Mouse (Mus musculus): ENCODE data around the gene Cisd3. TPM values are rescaled to one million over a fixed set of nuclear protein-coding genes. Genes with fewer than 3 reads are reported as not detected.

Cisd3 gene
- polyA plus RNA-seq, 1 experiment from 2014 or later, result 42.4 TPM

DNA sequence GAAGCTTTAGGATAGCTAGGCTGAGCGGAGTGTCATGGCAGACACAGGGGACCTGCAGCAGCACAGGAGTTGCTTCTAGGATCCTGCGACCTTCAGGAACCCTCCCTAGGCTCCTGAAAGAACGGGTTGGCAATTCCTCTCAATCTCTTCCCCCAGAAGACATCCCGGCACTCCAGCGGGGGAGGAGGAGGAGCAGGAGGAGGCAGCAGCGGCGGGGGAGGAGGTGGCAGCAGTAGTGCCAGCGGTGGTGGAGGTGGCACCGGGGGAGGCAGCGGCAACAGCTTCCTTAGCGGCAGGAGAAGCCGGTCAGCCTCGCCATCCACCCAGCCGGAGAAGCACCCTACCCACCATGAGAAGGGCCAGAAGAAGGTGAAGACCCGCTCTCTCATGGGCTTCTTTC is 16.4 kb upstream of the Cisd3 start:
- WGBS, result 49% methylated on average over 15 of the region's 15 CpGs
- H3K36me3 ChIP-seq (ENCODE audit: control insufficient read depth, insufficient read depth, low read length), result peaks cover 18% of the 10 kb centered on the region
- H3K4me2 ChIP-seq (ENCODE audit: low read length), result no peak overlapping the region
- no peak overlapping the region for H3K4me3 ChIP-seq (ENCODE audit: low read length)
- H3K27ac ChIP-seq (ENCODE audit: low read depth, low read length), result no peak overlapping the region
- peaks cover 25% of the 10 kb centered on the region for H3K4me1 ChIP-seq (ENCODE audit: control insufficient read depth, insufficient read depth, low read depth, low read length)
- no peaks in the 10 kb centered on the region for H3K27me3 ChIP-seq (replicated peaks; ENCODE audit: control insufficient read depth, insufficient read depth, low read length)
- no peak for ATAC-seq
- H3K9ac ChIP-seq (ENCODE audit: low read depth, low read length), result no peak overlapping the region
- H3K9me3 ChIP-seq (ENCODE audit: control insufficient read depth, low read length), result no peaks in the 10 kb centered on the region

DNA sequence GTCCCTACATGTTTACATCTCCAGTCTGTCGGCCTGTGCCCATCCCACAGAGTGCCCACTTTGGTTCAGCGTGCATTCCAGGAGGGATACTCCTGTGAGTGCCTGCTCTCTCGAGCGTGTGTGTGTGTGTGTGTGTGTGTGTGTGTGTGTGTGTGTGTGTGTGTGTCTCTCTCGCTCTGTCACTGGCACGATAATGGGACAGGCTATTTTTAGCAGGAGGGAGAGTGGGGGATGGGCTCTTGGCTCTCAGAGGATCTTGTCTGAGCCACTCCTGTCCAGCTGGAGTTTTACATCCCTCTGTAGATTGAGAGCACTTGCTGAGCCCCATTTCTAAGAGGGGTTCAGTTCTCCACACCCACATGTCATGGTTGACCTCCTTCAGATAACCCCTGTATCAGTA is 15.8 kb upstream of the Cisd3 start:
- no peak for ATAC-seq
- Histone ChIP-seq H3K4me3 (ENCODE audit: low read length) (no peak overlapping the region), H3K9me3 (ENCODE audit: control insufficient read depth, low read length) (no peaks in the 10 kb centered on the region), H3K27ac (ENCODE audit: low read depth, low read length) (no peak overlapping the region), H3K36me3 (ENCODE audit: control insufficient read depth, insufficient read depth, low read length) (peaks cover 23% of the 10 kb centered on the region), H3K27me3 (replicated peaks; ENCODE audit: control insufficient read depth, insufficient read depth, low read length) (no peaks in the 10 kb centered on the region), H3K9ac (ENCODE audit: low read depth, low read length) (no peak overlapping the region), H3K4me2 (ENCODE audit: low read length) (no peak overlapping the region), H3K4me1 (ENCODE audit: control insufficient read depth, insufficient read depth, low read depth, low read length) (peaks cover 19% of the 10 kb centered on the region)
- 13% methylated on average over 6 of the region's 6 CpGs for WGBS

DNA sequence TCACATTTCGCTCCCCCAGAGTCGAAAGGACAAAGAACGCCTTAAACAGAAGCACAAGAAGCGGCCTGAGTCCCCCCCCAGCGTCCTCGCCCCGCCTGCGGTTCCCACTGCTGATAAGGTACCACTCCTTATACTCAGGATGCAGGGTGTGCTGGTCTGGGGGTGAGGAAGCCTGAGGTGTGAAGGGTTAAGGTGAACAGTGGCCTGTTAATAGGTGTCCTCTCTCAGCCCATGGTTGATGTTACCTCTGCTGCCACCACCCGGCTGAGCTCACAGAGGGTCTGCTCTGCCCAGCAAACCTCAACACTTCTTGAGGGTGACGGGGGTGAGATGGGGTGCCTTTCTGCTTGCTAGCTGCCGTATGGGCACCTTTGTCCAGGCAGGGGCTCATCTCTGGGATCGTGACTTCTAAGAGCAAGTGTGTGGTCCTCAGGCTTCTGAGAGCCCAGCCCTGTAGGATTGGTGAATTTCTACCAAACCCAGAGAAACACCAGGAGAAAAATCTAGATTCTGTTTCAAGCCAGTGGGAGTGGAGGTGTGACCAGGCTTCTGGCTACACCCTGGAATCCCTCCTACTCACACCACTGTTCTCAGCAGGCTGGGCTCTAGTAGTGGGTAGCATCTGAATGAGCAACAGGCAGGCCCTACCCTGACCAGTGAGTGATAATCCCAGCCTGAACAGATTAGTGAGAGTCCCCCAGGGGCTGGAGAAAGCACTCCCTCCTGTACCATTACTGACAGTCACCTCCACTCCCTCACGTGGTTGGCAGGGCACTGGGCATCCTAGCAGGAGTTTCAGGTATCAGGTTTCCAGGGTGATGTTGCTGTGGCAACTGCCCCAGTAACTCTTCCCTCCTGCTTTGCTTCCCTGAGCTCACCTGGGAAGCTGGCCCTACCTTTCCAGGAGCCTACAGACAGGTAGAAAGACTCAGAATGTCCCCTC is 15.1 kb upstream of the Cisd3 start:
- Histone ChIP-seq H3K36me3 (ENCODE audit: control insufficient read depth, insufficient read depth, low read length) (peaks cover 26% of the 10 kb centered on the region), H3K9me3 (ENCODE audit: control insufficient read depth, low read length) (no peaks in the 10 kb centered on the region), H3K4me1 (ENCODE audit: control insufficient read depth, insufficient read depth, low read depth, low read length) (peaks cover 12% of the 10 kb centered on the region), H3K27me3 (replicated peaks; ENCODE audit: control insufficient read depth, insufficient read depth, low read length) (no peaks in the 10 kb centered on the region), H3K9ac (ENCODE audit: low read depth, low read length) (no peak overlapping the region; the same call in 1 of the 2 replicates), H3K4me2 (ENCODE audit: low read length) (no peak overlapping the region), H3K4me3 (ENCODE audit: low read length) (no peak overlapping the region), H3K27ac (ENCODE audit: low read depth, low read length) (0 out of 2 replicates have a peak overlapping the region, but pooled peaks have one; percentile 21)
- WGBS, result 71% methylated on average over 13 of the region's 13 CpGs
- ATAC-seq, result no peak

DNA sequence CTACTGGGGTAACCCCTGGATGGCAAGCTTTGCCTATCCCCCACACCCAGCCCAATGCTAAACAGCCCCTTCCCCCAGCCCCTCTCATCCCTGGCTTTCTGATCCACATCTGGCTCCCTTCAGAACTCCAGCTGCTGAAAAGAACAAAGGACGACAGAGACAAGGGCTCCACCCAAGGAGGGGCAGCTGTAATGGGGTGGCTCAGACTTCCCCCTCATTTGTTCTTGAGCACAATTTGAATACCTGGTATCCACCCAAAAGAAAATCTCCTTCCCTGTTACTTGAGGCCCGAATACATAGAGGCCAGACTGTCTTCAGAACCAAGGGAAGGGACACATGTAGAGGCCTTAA is 14.5 kb upstream of the Cisd3 start:
- WGBS, result 48% methylated on average over 2 of the region's 2 CpGs
- H3K36me3 ChIP-seq (ENCODE audit: control insufficient read depth, insufficient read depth, low read length), result peaks cover 24% of the 10 kb centered on the region
- ATAC-seq, result no peak
- no peak overlapping the region for H3K9ac ChIP-seq (ENCODE audit: low read depth, low read length)
- H3K4me2 ChIP-seq (ENCODE audit: low read length), result no peak overlapping the region
- H3K27ac ChIP-seq (ENCODE audit: low read depth, low read length), result no peak overlapping the region
- H3K4me3 ChIP-seq (ENCODE audit: low read length), result no peak overlapping the region
- no peaks in the 10 kb centered on the region for H3K9me3 ChIP-seq (ENCODE audit: control insufficient read depth, low read length)
- no peaks in the 10 kb centered on the region for H3K27me3 ChIP-seq (replicated peaks; ENCODE audit: control insufficient read depth, insufficient read depth, low read length)
- peaks cover 11% of the 10 kb centered on the region for H3K4me1 ChIP-seq (ENCODE audit: control insufficient read depth, insufficient read depth, low read depth, low read length)

DNA sequence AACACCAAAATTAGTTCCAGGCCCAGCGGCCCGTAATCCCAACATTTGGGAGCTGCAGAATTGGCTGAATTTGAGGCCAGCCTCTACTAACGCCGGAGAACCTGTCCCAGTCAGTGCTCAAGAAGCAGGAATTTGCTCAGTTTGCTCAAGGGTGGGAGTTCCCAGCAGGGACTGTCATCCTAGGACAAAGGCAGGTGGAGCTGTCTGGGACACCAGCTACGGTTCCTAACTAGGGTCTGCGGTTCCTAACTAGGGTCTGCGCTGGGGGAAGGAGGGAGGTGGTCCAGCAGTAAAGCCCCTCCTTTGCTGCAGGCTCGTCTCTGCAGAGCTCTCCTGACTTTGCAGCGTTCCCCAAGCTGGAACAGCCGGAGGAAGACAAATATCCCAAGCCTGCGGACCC is 12.5 kb upstream of the Cisd3 start:
- Histone ChIP-seq H3K4me1 (ENCODE audit: control insufficient read depth, insufficient read depth, low read depth, low read length) (peaks cover 11% of the 10 kb centered on the region), H3K27me3 (replicated peaks; ENCODE audit: control insufficient read depth, insufficient read depth, low read length) (no peaks in the 10 kb centered on the region), H3K4me2 (ENCODE audit: low read length) (no peak overlapping the region), H3K9ac (ENCODE audit: low read depth, low read length) (no peak overlapping the region), H3K27ac (ENCODE audit: low read depth, low read length) (no peak overlapping the region), H3K36me3 (ENCODE audit: control insufficient read depth, insufficient read depth, low read length) (peaks cover 23% of the 10 kb centered on the region), H3K4me3 (ENCODE audit: low read length) (no peak overlapping the region), H3K9me3 (ENCODE audit: control insufficient read depth, low read length) (no peaks in the 10 kb centered on the region)
- 79% methylated on average over 11 of the region's 11 CpGs for WGBS
- ATAC-seq, result no peak

DNA sequence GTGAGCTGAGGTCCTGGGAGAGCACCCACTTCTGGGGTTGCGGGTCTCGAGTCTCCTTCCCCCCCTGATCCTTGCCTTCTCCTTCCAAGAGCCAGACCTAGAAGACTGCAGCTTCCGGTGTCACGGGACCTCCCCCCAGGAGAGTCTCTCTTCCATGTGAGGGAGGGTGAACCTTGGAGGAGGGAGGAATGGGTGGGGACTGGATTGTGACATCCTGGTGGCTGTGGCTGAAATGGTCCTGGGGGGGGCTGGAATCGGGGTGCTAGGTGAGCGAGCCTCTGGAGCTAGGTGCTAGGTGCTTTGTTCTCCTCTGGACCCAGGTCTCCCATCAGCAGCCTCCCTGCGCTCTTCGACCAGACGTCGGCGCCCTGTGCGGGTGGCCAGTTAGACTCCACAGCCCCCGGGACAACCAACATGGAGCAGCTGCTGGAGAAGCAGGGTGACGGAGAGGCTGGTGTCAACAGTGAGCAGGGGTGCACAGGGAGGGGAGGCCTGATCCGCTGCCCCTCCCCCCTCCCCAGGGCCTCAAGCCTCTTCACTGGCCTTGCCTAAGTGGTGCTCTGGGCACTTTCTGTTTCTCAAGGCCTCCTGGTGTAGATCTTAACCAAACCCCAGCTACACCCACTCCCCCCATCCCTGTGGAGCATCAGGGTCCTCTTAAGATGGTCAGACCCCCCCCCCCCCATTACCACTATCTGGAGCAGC is 9.4 kb upstream of the Cisd3 start:
- WGBS, result 87% methylated on average over 15 of the region's 15 CpGs
- no peak for ATAC-seq
- no peak overlapping the region for H3K27ac ChIP-seq (ENCODE audit: low read depth, low read length)
- H3K9me3 ChIP-seq (ENCODE audit: control insufficient read depth, low read length), result no peaks in the 10 kb centered on the region
- H3K27me3 ChIP-seq (replicated peaks; ENCODE audit: control insufficient read depth, insufficient read depth, low read length), result no peaks in the 10 kb centered on the region
- no peak overlapping the region for H3K9ac ChIP-seq (ENCODE audit: low read depth, low read length)
- H3K4me2 ChIP-seq (ENCODE audit: low read length), result no peak overlapping the region
- peaks cover 32% of the 10 kb centered on the region for H3K36me3 ChIP-seq (ENCODE audit: control insufficient read depth, insufficient read depth, low read length)
- H3K4me1 ChIP-seq (ENCODE audit: control insufficient read depth, insufficient read depth, low read depth, low read length), result peaks cover 4% of the 10 kb centered on the region; the same call in 1 of the 2 replicates
- H3K4me3 ChIP-seq (ENCODE audit: low read length), result no peak overlapping the region

DNA sequence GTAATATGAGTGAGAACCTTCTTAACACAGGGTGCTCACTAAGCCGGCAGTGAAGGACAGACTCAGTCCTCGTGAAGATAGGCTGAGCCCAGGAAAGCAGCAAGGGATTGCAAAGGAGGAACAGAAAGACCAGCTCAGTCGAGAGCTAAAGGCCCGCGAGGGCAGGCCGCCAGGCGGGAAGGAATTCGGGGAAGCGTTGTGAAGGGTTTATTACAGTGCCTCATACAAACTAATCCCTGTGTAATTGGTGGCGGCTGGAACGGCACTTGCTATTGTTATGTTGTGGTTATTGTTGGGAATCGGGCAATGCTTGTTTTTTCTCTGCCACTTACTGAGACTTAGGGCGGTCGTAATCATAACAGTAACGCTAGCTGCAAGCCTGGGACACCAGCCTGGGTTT is 8.2 kb upstream of the Cisd3 start:
- WGBS, result 34% methylated on average over 15 of the region's 15 CpGs
- no peak for ATAC-seq
- H3K27ac ChIP-seq (ENCODE audit: low read depth, low read length), result no peak overlapping the region
- H3K9me3 ChIP-seq (ENCODE audit: control insufficient read depth, low read length), result no peaks in the 10 kb centered on the region
- no peak overlapping the region for H3K9ac ChIP-seq (ENCODE audit: low read depth, low read length)
- H3K27me3 ChIP-seq (replicated peaks; ENCODE audit: control insufficient read depth, insufficient read depth, low read length), result no peaks in the 10 kb centered on the region
- H3K4me2 ChIP-seq (ENCODE audit: low read length), result no peak overlapping the region
- H3K36me3 ChIP-seq (ENCODE audit: control insufficient read depth, insufficient read depth, low read length), result peaks cover 35% of the 10 kb centered on the region
- H3K4me3 ChIP-seq (ENCODE audit: low read length), result no peak overlapping the region
- H3K4me1 ChIP-seq (ENCODE audit: control insufficient read depth, insufficient read depth, low read depth, low read length), result peaks cover 4% of the 10 kb centered on the region; the same call in 1 of the 2 replicates

DNA sequence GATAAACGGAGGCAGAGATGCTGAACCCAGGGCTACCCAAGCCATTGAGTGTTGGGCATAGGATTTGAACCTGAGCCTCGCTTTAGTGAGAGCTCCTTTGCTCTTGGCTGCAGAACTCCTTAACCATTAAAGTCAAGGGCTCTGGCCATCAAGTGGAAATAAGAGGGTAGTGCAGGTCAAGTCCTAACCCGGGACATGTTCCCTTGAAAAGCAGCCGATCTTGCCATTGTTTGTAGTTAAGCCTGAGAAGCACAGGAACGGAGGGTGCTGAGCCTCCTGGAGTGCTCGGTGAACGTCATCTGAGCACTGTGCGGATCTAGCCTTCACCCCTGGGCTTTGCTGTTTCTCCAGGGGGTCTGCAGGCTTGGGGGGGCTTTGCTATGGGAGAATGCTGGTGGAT is 7.8 kb upstream of the Cisd3 start:
- Histone ChIP-seq H3K4me1 (ENCODE audit: control insufficient read depth, insufficient read depth, low read depth, low read length) (peaks cover 4% of the 10 kb centered on the region; the same call in 1 of the 2 replicates), H3K9me3 (ENCODE audit: control insufficient read depth, low read length) (no peaks in the 10 kb centered on the region), H3K27me3 (replicated peaks; ENCODE audit: control insufficient read depth, insufficient read depth, low read length) (no peaks in the 10 kb centered on the region), H3K4me3 (ENCODE audit: low read length) (no peak overlapping the region), H3K36me3 (ENCODE audit: control insufficient read depth, insufficient read depth, low read length) (peaks cover 31% of the 10 kb centered on the region), H3K9ac (ENCODE audit: low read depth, low read length) (0 out of 2 replicates have a peak overlapping the region, but pooled peaks have one; percentile 3), H3K4me2 (ENCODE audit: low read length) (no peak overlapping the region), H3K27ac (ENCODE audit: low read depth, low read length) (no peak overlapping the region)
- no peak for ATAC-seq
- WGBS, result 51% methylated on average over 8 of the region's 8 CpGs

DNA sequence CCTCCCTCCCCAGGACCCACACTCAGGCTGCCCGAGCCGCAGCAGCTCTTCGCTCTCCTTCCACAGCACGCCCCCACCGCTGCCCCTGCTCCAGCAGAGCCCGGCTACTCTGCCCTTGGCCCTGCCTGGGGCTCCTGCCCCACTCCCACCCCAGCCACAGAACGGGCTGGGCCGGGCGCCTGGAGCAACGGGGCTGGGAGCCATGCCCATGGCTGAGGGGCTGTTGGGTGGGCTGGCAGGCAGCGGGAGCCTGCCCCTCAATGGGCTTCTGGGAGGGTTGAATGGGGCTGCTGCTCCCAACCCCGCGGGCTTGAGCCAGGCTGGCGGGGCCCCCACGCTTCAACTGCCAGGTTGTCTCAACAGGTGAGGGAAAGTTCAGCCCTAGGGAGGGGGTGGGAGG is 7.3 kb upstream of the Cisd3 start:
- H3K9ac ChIP-seq (ENCODE audit: low read depth, low read length), result 0 out of 2 replicates have a peak overlapping the region, but pooled peaks have one; percentile 3
- WGBS, result 68% methylated on average over 15 of the region's 15 CpGs
- no peak overlapping the region for H3K4me2 ChIP-seq (ENCODE audit: low read length)
- no peak for ATAC-seq
- no peak overlapping the region for H3K27ac ChIP-seq (ENCODE audit: low read depth, low read length)
- no peaks in the 10 kb centered on the region for H3K27me3 ChIP-seq (replicated peaks; ENCODE audit: control insufficient read depth, insufficient read depth, low read length)
- H3K4me1 ChIP-seq (ENCODE audit: control insufficient read depth, insufficient read depth, low read depth, low read length), result peaks cover 4% of the 10 kb centered on the region; the same call in 1 of the 2 replicates
- H3K4me3 ChIP-seq (ENCODE audit: low read length), result no peak overlapping the region
- H3K36me3 ChIP-seq (ENCODE audit: control insufficient read depth, insufficient read depth, low read length), result peaks cover 31% of the 10 kb centered on the region
- no peaks in the 10 kb centered on the region for H3K9me3 ChIP-seq (ENCODE audit: control insufficient read depth, low read length)
